8 mouse cellular contexts compared by ENCODE assay signal in genomic region chr14:21369127-21369526, GRCm38 (mm10).
A peak's percentile ranks its signal among the peaks of the same experiment; 100 is the strongest.
DNase-seq lines count a peak whose midpoint lies in the region; ATAC-seq and TF ChIP-seq lines count a peak whose summit lies in the region.

No protein-coding gene starts in this region.

- H3K4me1 ChIP-seq in thymus, adult 2 months (replicated peaks; ENCODE audit: control insufficient read depth, insufficient read depth, low read length), result no peaks in the 10 kb centered on the region
- H3K4me1 ChIP-seq in embryonic facial prominence, embryonic 13.5 days, result peaks cover 10% of the 10 kb centered on the region

- 78% methylated on average over 5 of the region's 5 CpGs for WGBS in thymus, adult 2 months
- 5% methylated on average over 5 of the region's 5 CpGs for WGBS in embryonic facial prominence, embryonic 13.5 days

- intact Hi-C loops in left cerebral cortex, postnatal 4 days (cut with DNase I), result no loop called here

- no peaks in the 10 kb centered on the region for H3K36me3 ChIP-seq in thymus, adult 2 months (ENCODE audit: control insufficient read depth, insufficient read depth, low read length)
- peaks cover 3% of the 10 kb centered on the region; the same call in 1 of the 2 replicates for H3K36me3 ChIP-seq in embryonic facial prominence, embryonic 13.5 days

- H3K9ac ChIP-seq in embryonic facial prominence, embryonic 13.5 days, result no peak overlapping the region

- no peak overlapping the region for H3K4me2 ChIP-seq in embryonic facial prominence, embryonic 13.5 days

- no peaks in the 10 kb centered on the region for H3K9me3 ChIP-seq in embryonic facial prominence, embryonic 13.5 days

- peak; percentile 79; the same call in 1 of the 2 replicates for ATAC-seq in embryonic facial prominence, embryonic 13.5 days (ENCODE audit: insufficient number of reproducible peaks, insufficient read depth, low FRiP score, low TSS enrichment, low read depth)

- no peak for TF ChIP-seq POLR2A in thymus, adult 2 months (IDR thresholded peaks at IDR 0.05; ENCODE audit: control insufficient read depth, extremely low read depth, insufficient read depth, low read length, poor library complexity)

- TF ChIP-seq CTCF in thymus, adult 2 months (IDR thresholded peaks at IDR 0.05; ENCODE audit: borderline replicate concordance, control insufficient read depth, extremely low read depth, insufficient read depth, low read length, poor library complexity), result no peak

- no peak overlapping the region for H3K27ac ChIP-seq in thymus, adult 2 months (ENCODE audit: control insufficient read depth, insufficient read depth, low read length)
- peak overlapping the region; percentile 48; the same call in 1 of the 2 replicates for H3K27ac ChIP-seq in embryonic facial prominence, embryonic 13.5 days

- peak; percentile 20 for DNase-seq in thymus, postnatal 4 days
- DNase-seq in thymus, adult 2 months, result no peak
- peak; percentile 82 for DNase-seq in heart, adult 8-10 months (ENCODE audit: low spot score)
- peak; percentile 54 to 65 for DNase-seq in kidney, adult 8-10 months
- DNase-seq in left cerebral cortex, postnatal 4 days, result peak; percentile 74
- DNase-seq in naive thymus-derived CD4-positive, alpha-beta T cell, adult 2 months (ENCODE audit: low read depth), result peak; percentile 10
- peak; percentile 32 for DNase-seq in testis, postnatal 14 days (ENCODE audit: low spot score)

- no peak overlapping the region for H3K4me3 ChIP-seq in thymus, adult 2 months (ENCODE audit: control insufficient read depth, insufficient read depth, low read length)
- H3K4me3 ChIP-seq in embryonic facial prominence, embryonic 13.5 days, result no peak overlapping the region

- no peaks in the 10 kb centered on the region for H3K27me3 ChIP-seq in thymus, adult 2 months (ENCODE audit: control insufficient read depth, insufficient read depth, low read length)
- no peaks in the 10 kb centered on the region for H3K27me3 ChIP-seq in embryonic facial prominence, embryonic 13.5 days
